In the genomic region with DNA sequence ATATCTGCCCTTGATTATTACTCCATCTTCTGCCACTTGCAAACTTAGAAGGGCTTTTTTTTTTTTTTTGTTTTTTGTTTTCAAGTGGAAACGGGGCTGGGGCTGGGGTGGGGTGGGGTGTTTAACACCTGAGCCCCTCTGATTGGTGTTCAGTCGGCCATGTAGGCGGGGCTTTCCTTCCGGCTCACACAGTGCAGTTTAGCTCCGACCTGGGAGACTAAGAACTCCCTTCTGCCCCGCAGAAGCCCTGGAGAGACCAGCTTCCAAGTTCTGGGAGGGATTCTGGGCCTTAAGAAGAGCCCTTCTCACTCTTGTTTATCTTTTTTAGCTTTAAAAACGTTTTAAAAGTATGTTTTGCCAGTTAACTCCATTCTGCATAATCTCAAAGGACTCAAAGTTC, we compare ENCODE assay signal across 10 mouse cellular contexts.
DNase-seq lines count a peak whose midpoint lies in the region; ATAC-seq and TF ChIP-seq lines count a peak whose summit lies in the region.
"Had no signal": no experiment of that assay in that cellular context is flagged by ENCODE, and none has a peak within 500 bp of the region (broad histone marks: within the 10 kb centered on the region; RNA-seq: fewer than 3 reads in every experiment).

No protein-coding gene starts in this region.

- no peaks in the 10 kb centered on the region for H3K27me3 ChIP-seq in kidney, embryonic 16.5 days (ENCODE audit: insufficient read depth, low read length)
- H3K27me3 ChIP-seq in embryonic facial prominence, embryonic 11.5 days (ENCODE audit: control insufficient read depth, insufficient read depth, low read length) = no peaks in the 10 kb centered on the region
- no peaks in the 10 kb centered on the region for H3K27me3 ChIP-seq in limb, embryonic 11.5 days (ENCODE audit: control insufficient read depth, insufficient read depth, low read length)
- no peaks in the 10 kb centered on the region for H3K27me3 ChIP-seq in thymus, adult 2 months (ENCODE audit: control insufficient read depth, insufficient read depth, low read length)

- ATAC-seq in kidney, embryonic 16.5 days (ENCODE audit: low FRiP score, low TSS enrichment) = peak; percentile 75
- no peak for ATAC-seq in embryonic facial prominence, embryonic 11.5 days (replicated peaks; ENCODE audit: insufficient number of reproducible peaks, low FRiP score, low TSS enrichment, low read depth)
- ATAC-seq in limb, embryonic 11.5 days (ENCODE audit: insufficient number of reproducible peaks, low FRiP score, low TSS enrichment, low read depth) = 0 out of 2 replicates have a peak, but pooled peaks have one; percentile 65
- ATAC-seq in inflammation-experienced regulatory T-cells, adult 6 months = no peak

- H3K27ac ChIP-seq in kidney, embryonic 16.5 days (ENCODE audit: low read length) = no peak overlapping the region
- peak overlapping the region; percentile 39; the same call in 1 of the 2 replicates for H3K27ac ChIP-seq in embryonic facial prominence, embryonic 11.5 days (replicated peaks; ENCODE audit: low read depth, low read length)
- H3K27ac ChIP-seq in limb, embryonic 11.5 days (replicated peaks; ENCODE audit: low read depth, low read length) = no peak overlapping the region
- no peak overlapping the region for H3K27ac ChIP-seq in thymus, adult 2 months (ENCODE audit: control insufficient read depth, insufficient read depth, low read length)

- H3K4me3 ChIP-seq in kidney, embryonic 16.5 days (ENCODE audit: low read length) = no peak overlapping the region
- no peak overlapping the region for H3K4me3 ChIP-seq in embryonic facial prominence, embryonic 11.5 days (ENCODE audit: low read depth, low read length)
- H3K4me3 ChIP-seq in limb, embryonic 11.5 days (ENCODE audit: low read depth, low read length) = no peak overlapping the region
- no peak overlapping the region for H3K4me3 ChIP-seq in thymus, adult 2 months (ENCODE audit: control insufficient read depth, insufficient read depth, low read length)

- H3K4me2 ChIP-seq in kidney, embryonic 16.5 days (replicated peaks; ENCODE audit: low read depth, low read length) = peak overlapping the region; percentile 33
- H3K4me2 ChIP-seq in embryonic facial prominence, embryonic 11.5 days (ENCODE audit: low read depth, low read length) = no peak overlapping the region
- no peak overlapping the region for H3K4me2 ChIP-seq in limb, embryonic 11.5 days (ENCODE audit: low read depth, severe bottlenecking)

- no peak for TF ChIP-seq POLR2A in thymus, adult 2 months (IDR thresholded peaks at IDR 0.05; ENCODE audit: control insufficient read depth, extremely low read depth, insufficient read depth, low read length, poor library complexity)

- no peaks in the 10 kb centered on the region for H3K9me3 ChIP-seq in kidney, embryonic 16.5 days (ENCODE audit: low read length)
- no peaks in the 10 kb centered on the region for H3K9me3 ChIP-seq in embryonic facial prominence, embryonic 11.5 days (replicated peaks; ENCODE audit: control insufficient read depth, low read length)
- no peaks in the 10 kb centered on the region for H3K9me3 ChIP-seq in limb, embryonic 11.5 days (ENCODE audit: control insufficient read depth, low read length)

- H3K36me3 ChIP-seq in kidney, embryonic 16.5 days (ENCODE audit: insufficient read depth, low read length) = no peaks in the 10 kb centered on the region
- H3K36me3 ChIP-seq in embryonic facial prominence, embryonic 11.5 days (replicated peaks; ENCODE audit: control insufficient read depth, insufficient read depth, low read depth, low read length) = no peaks in the 10 kb centered on the region; the same call in 1 of the 2 replicates
- no peaks in the 10 kb centered on the region for H3K36me3 ChIP-seq in limb, embryonic 11.5 days (ENCODE audit: control insufficient read depth, insufficient read depth, low read length)
- H3K36me3 ChIP-seq in thymus, adult 2 months (ENCODE audit: control insufficient read depth, insufficient read depth, low read length) = no peaks in the 10 kb centered on the region

- no peak for TF ChIP-seq CTCF in thymus, adult 2 months (IDR thresholded peaks at IDR 0.05; ENCODE audit: borderline replicate concordance, control insufficient read depth, extremely low read depth, insufficient read depth, low read length, poor library complexity)

- 11% methylated on average over 7 of the region's 7 CpGs for WGBS in kidney, embryonic 16.5 days
- WGBS in embryonic facial prominence, embryonic 11.5 days = 3% methylated on average over 7 of the region's 7 CpGs
- 5% methylated on average over 7 of the region's 7 CpGs for WGBS in limb, embryonic 11.5 days
- WGBS in thymus, adult 2 months = 12% methylated on average over 7 of the region's 7 CpGs

- no peak overlapping the region for H3K9ac ChIP-seq in kidney, embryonic 16.5 days (replicated peaks; ENCODE audit: low read length)
- no peak overlapping the region for H3K9ac ChIP-seq in embryonic facial prominence, embryonic 11.5 days (replicated peaks; ENCODE audit: low read length)
- no peak overlapping the region for H3K9ac ChIP-seq in limb, embryonic 11.5 days (ENCODE audit: low read length)

- DNase-seq in kidney, adult 9 months = no peak
- peak; percentile 48 for DNase-seq in embryonic facial prominence, embryonic 11.5 days (ENCODE audit: low spot score)
- DNase-seq in limb, embryonic 11.5 days (ENCODE audit: low spot score) = no peak
- peak; percentile 57 for DNase-seq in thymus, adult 2 months
- DNase-seq in gastrocnemius, postnatal 25 days = no peak
- DNase-seq in layer of hippocampus, adult 9-11 months = no peak
- DNase-seq: heart, postnatal 4 days; left cerebral cortex, postnatal 4 days had no signal

- H3K4me1 ChIP-seq in kidney, embryonic 16.5 days (ENCODE audit: insufficient read depth, low read length) = peaks cover 34% of the 10 kb centered on the region
- no peaks in the 10 kb centered on the region for H3K4me1 ChIP-seq in embryonic facial prominence, embryonic 11.5 days (ENCODE audit: control insufficient read depth, insufficient read depth, low read length)
- H3K4me1 ChIP-seq in limb, embryonic 11.5 days (ENCODE audit: control insufficient read depth, insufficient read depth, low read length) = peaks cover 13% of the 10 kb centered on the region
- no peaks in the 10 kb centered on the region for H3K4me1 ChIP-seq in thymus, adult 2 months (replicated peaks; ENCODE audit: control insufficient read depth, insufficient read depth, low read length)

Comparison
In these comparisons a context has a peak if more than half of its experiments do, and no peak if none do; other contexts are left out.
1. ATAC-seq: peak in kidney, embryonic 16.5 days (single experiment) and limb, embryonic 11.5 days (single experiment); none in embryonic facial prominence, embryonic 11.5 days (single experiment) and inflammation-experienced regulatory T-cells, adult 6 months (single experiment).
2. DNase-seq: peak in embryonic facial prominence, embryonic 11.5 days (single experiment) and thymus, adult 2 months (single experiment); none in kidney, adult 9 months (single experiment), limb, embryonic 11.5 days (single experiment), gastrocnemius, postnatal 25 days (single experiment) and layer of hippocampus, adult 9-11 months (single experiment).